Mouse (Mus musculus) kidney, adult 11 months (tissue): Measurements from ENCODE around the gene Isg20l2.

Experiments
- DNase-seq: peaks from one replicate; pipeline ENCODE4 v3.0.0; 2022

Isg20l2 gene

GRCm38 (mm10) chr3:87948378-87949265 is 18.5 kb downstream of the Isg20l2 start, which contains the start of gene Crabp2:
Gene Crabp2 (plus strand): TSS chr3:87948666.
- no peak for DNase-seq

DNA sequence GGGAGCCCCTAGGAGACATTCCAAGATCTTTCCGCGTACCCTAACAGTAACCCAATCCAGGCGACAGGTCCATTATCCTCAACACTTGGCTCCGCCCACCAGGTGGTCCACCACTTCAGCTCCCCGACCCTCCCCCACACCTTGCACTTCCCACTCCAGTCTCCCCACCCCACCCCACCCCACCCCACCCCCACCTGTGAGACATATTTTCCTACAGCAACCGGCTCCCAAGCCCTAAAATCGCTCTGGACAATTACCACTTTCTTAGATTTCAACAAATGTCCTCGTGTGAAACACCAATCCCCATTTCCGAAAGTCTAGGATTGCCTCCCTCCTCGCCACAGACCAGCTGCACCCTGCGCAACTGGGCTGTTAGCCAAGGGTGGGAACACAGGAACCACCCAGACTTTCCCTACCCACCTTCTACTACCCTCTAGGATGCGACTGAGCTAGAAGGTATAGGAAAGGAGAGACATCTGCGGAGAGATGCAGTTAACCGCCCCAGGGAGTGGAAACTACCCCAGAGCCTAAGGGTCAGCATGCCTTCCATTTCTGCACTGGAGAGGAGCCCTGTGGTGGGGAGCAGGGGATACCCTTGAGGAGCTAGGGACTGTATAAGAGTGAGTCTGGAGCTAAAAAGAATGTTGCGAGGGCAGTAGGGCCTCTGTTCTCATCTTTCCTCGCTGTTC is 19.3 kb downstream of the Isg20l2 start:
- no peak for DNase-seq

- DNase-seq, result no peak
These were observed 19.9 kb downstream of the Isg20l2 start for GRCm38 (mm10) chr3:87949955-87950515.

DNA sequence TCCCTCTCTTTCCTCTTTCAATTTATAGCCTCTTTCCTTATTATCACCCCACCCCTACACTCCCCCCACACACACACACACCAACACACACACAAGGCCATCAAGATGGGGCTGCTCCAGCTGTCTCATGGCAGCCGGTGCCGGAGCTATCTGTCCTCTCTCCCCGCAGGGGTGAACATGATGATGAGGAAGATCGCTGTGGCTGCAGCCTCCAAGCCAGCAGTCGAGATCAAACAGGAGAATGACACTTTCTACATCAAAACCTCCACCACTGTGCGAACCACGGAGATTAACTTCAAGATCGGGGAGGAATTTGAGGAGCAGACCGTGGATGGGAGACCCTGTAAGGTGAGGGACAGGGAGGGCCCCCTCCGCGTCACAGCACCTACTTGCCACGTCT is 21.8 kb downstream of the Isg20l2 start:
- DNase-seq, result no peak

DNA sequence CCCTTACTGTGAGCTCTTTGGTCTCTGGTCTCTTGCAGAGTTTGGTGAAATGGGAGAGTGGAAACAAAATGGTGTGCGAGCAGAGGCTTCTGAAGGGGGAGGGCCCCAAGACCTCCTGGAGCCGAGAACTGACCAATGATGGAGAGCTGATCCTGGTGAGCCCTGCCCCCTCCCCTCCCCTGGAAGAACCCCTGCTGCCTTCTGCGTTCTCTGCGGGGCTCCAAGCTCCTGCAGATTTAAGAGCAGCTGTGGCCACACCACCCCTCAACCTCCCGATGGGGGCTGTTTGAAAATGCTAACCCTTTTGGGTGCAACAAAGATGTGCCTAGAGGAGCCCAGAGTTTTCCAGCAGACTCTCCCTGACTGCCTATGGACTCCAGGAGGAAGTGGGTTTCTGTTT is 22.3 kb downstream of the Isg20l2 start:
- no peak for DNase-seq

GRCm38 (mm10) chr3:87958056-87958455 is 27.9 kb downstream of the Isg20l2 start:
- DNase-seq, result no peak

DNA sequence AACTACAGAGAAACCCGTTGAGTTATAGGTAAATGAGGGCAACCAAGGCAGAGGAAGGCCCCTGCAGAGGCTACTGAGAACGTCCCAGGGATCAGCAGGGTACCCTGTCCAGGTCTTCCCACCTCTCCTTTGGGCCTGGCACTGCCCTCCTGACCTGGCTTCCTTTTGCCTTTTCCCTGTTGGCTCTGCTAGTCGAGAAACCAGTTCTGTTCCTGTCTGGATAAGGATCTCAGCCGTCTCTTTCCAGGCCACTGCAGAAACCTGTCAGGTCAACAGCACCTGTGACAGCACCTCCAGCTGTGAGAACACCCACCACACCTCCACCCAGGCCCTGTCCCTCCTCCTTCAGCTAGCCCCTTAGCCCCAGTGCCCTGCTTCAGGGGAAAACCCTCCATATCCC is 28.4 kb downstream of the Isg20l2 start:
- no peak for DNase-seq

DNA sequence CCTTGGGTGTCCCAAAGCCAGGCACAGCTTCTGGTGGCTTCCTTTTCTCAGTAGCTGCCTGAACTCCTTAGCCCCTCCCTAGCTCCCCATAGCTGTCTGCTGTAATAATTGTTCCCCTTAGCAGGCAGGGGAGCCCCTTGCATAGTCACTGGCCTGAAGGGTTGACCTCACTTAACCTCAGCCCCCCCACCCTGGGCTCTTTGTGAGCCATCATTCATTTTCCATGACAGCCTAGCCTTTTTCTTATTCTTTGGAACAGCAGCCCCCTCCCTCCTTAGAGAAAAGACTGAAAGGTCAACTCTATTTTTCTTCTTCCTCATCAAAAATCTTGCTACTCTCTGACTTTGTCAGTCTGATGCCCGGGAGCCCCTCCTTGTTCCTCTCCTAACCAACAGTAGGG is 28.9 kb downstream of the Isg20l2 start:
- DNase-seq, result no peak

DNA sequence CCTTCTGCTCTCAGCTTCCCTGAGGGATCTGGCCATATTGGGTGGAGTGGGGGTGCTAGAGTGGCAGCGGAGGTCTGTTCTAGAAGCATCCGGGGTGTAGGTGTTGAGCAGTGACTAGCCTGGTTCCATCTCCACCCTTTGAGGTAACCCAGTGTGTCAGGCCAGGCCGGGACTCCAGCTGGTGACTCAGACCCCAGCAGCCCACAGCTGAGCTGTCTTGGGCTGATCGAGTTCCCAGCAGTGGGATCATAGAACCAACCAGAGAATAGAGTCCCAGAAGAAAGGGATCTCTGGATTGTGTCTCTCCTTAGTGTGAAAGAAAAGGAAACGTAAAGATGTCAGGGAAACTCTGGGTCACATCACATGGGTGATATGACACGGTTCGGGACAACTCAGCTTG is 29.3 kb downstream of the Isg20l2 start:
- no peak for DNase-seq

DNA sequence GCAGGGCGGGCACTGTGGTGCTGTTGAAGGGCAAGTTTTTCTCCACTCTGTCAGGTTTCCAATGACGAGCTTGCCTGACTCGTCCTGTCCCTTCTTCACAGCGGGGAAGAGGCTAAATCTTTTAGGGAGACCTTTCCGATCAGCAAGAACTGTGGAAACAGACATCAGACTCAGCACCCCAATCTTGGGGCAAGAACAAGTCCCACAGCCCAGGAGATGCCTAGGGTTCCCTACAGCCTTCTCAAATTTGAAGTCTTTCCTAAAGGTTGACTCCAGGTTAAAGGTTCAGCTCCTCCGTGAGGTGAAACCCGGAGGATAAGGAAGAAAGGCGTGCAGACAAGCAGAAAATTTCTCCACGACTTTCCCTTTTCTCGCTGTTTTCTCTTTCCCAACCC is 30.1 kb downstream of the Isg20l2 start:
- DNase-seq, result no peak

DNA sequence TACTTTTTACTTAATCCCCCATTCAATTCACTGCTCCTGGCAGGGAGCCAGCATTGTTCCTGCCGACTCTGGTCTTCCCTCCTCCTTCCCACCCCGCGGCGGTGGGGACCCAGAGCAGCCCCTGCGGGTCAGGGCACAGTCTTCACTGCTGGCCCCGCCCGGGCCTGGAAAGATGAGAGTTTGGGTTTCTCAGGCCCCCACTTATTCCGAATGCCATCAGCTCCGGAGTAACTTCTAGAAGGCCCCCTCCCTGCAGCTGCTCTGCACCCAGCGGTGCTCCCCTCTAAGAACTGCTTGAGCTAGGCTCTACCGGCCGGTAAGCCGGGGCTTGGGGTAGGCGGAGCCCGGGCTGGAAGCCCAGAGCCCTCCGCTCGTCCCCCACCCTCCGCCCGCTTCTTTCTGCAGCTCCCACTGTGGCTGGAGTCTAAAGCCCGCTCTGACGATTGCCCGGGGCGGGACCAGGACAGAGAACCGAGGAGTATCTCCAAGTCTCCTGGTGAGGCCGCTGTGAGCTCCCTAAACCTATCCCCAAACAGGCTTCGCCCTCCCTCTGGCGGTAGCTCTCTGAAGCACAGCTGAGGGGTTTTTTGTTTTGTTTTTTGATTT is 30.6 kb downstream of the Isg20l2 start:
- peak; percentile 85 for DNase-seq

- peak; percentile 32 for DNase-seq
These were observed 40.2 kb downstream of the Isg20l2 start for GRCm38 (mm10) chr3:87970184-87970938.

GRCm38 (mm10) chr3:87970939-87971488 is 40.9 kb downstream of the Isg20l2 start, which contains the start of gene Nes:
Gene Nes (plus strand): TSS chr3:87971078.
- peak; percentile 47 for DNase-seq

- DNase-seq, result no peak
These were observed 41.5 kb downstream of the Isg20l2 start for GRCm38 (mm10) chr3:87971489-87972202.

- no peak for DNase-seq
These were observed 42.1 kb downstream of the Isg20l2 start for GRCm38 (mm10) chr3:87972203-87972664.

- DNase-seq, result no peak
These were observed 42.7 kb downstream of the Isg20l2 start for GRCm38 (mm10) chr3:87972776-87973175.

DNA sequence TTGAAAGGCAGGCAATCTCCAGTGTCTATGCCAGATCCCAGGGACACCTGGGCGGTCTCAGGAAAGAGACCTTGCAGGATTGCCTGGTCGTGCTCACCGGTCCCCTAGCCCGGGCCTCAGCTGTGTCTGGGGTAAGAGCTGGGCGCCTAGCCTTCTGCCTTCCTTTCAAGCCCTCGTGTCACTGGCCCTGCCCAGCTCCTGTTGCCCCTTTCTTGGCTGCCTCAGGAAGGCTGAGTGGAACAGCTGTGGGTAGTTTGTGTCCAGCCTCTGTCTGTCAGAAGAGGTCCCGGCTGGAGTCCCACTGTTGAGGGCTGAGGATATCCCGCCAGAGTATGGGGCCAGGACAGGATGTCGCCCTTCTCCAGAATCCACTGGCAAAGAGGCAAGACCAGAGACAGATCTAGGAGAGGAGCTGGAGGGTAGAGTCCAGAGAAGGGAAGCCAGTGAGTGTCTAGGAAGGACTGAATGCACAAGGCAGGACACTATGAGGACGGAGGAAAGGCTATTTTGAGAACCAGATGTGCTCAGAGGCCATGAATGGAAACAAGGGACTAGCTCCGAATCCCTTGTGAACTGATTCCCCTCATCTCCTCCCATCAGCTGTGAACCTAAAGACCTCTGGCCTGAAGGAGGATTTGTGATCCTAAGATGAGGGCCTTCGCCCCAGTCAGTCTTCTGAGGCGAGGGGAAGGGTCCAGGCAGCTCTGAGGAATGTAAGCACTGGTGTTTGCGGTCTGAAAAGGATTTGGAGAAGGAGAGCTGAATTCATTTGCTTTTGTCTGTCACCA is 43.7 kb downstream of the Isg20l2 start:
- no peak for DNase-seq

- DNase-seq, result no peak
These were observed 44.4 kb downstream of the Isg20l2 start for GRCm38 (mm10) chr3:87974381-87974987.

- no peak for DNase-seq
These were observed 49.4 kb downstream of the Isg20l2 start for GRCm38 (mm10) chr3:87979493-87979892.

- no peak for DNase-seq
These were observed 50.0 kb downstream of the Isg20l2 start for GRCm38 (mm10) chr3:87980085-87980484.
